Mouse (Mus musculus) mouse trophoblast stem cell (cell line): ENCODE results near the gene Vmn1r149.
"Not testable (repeated sequence)": the region's sequence is repeated elsewhere in the genome, so short reads cannot be mapped to it uniquely, and the experiment has no call there.

Source experiments
- in situ Hi-C, 2 experiments: fragments of 300-500 bp; cut with MseI, MboI; formaldehyde crosslinking; loops; 2 replicates in 1 of 2; 3 replicates in 1 of 2; pipeline ENCODE4 v1.15.1; 2025

The Vmn1r149 gene

GRCm38 (mm10) chr7:22438129-22438528, at the start of gene Vmn1r149:
TSS of gene Vmn1r149 (minus strand) at chr7:22438229.
- in situ Hi-C loops, result not testable (repeated sequence)

GRCm38 (mm10) chr7:22463975-22464374, 25.9 kb upstream of the Vmn1r149 start, which contains the start of gene Gm10665:
TSS of gene Gm10665 (minus strand) at chr7:22464075.
- in situ Hi-C loops, result not testable (repeated sequence)

- in situ Hi-C loops, result not testable (repeated sequence)
Measured at GRCm38 (mm10) chr7:22413283-22413682, 24.7 kb downstream of the Vmn1r149 start, which contains the start of gene Vmn1r148. TSS of gene Vmn1r148 (plus strand) at chr7:22413583.
